Mouse (Mus musculus): ENCODE measurements around the gene Mga.

GRCm38 (mm10) chr2:120007680-120008210 lies 110.7 kb downstream of the Mga start:
- no peak for TF ChIP-seq CTCF (IDR thresholded peaks at IDR 0.05; ENCODE audit: insufficient read depth, low read length)
- no peak for TF ChIP-seq POLR2A (IDR thresholded peaks at IDR 0.05; ENCODE audit: borderline replicate concordance, extremely low read depth, low read depth, low read length)

All from lung, adult 2 months (tissue).